Mouse (Mus musculus) heart, postnatal 0 days (tissue): ENCODE data around the gene Rnps1. TPM values are rescaled to one million over a fixed set of nuclear protein-coding genes. Genes with fewer than 3 reads are reported as not detected.
A peak's percentile ranks its signal among the peaks of the same experiment; 100 is the strongest.

ENCODE experiments used
- ATAC-seq: fragments of 200-750 bp; cut with Nextera tagmentation; 2 replicates; pipeline ENCODE4 v1.8.0; 2017; ENCODE audit warnings: low read depth, moderate number of reproducible peaks, moderate library complexity; ENCODE audit not compliant: insufficient read depth
- DNase-seq: peaks from one replicate; pipeline ENCODE4 v3.0.0-alpha.2; 2016; ENCODE audit warnings: low spot score
- H3K27ac ChIP-seq: fragments of 300-500 bp; sonication (generic); 2 replicates; pipeline ENCODE4 v1.5.1; 2014; ENCODE audit warnings: low read depth, mild to moderate bottlenecking
- H3K27me3 ChIP-seq: fragments of 300-500 bp; sonication (generic); 2 replicates; pipeline ENCODE4 v1.6.1; 2014; ENCODE audit warnings: low read length, mixed read lengths; ENCODE audit not compliant: control insufficient read depth, insufficient read depth
- H3K36me3 ChIP-seq: fragments of 300-500 bp; sonication (generic); replicated peaks from 2 replicates; pipeline ENCODE4 v1.6.1; 2014; ENCODE audit warnings: low read length, mixed read lengths; ENCODE audit not compliant: control insufficient read depth, insufficient read depth
- H3K4me1 ChIP-seq: fragments of 300-500 bp; sonication (generic); 2 replicates; pipeline ENCODE4 v1.6.1; 2014; ENCODE audit warnings: antibody characterized with exemption; ENCODE audit not compliant: control insufficient read depth, insufficient read depth
- H3K4me2 ChIP-seq: fragments of 300-500 bp; sonication (generic); 2 replicates; pipeline ENCODE4 v1.6.1; 2014; ENCODE audit warnings: low read depth, mild to moderate bottlenecking, low read length, moderate library complexity
- H3K4me3 ChIP-seq: fragments of 300-500 bp; sonication (generic); 2 replicates; pipeline ENCODE4 v1.5.1; 2014; ENCODE audit warnings: low read depth, low read length
- H3K9ac ChIP-seq: fragments of 300-500 bp; sonication (generic); replicated peaks from 2 replicates; pipeline ENCODE4 v1.6.1; 2014; ENCODE audit warnings: low read depth, low read length, mixed read lengths
- H3K9me3 ChIP-seq: fragments of 300-500 bp; sonication (generic); replicated peaks from 2 replicates; pipeline ENCODE4 v1.6.1; 2016; ENCODE audit warnings: low read length; ENCODE audit not compliant: control insufficient read depth
- CTCF ChIP-seq: IDR thresholded peaks from 2 replicates; pipeline ENCODE4 v1.5.1; 2016; ENCODE audit warnings: antibody characterized with exemption, control low read depth, low read depth
- EP300 ChIP-seq: IDR thresholded peaks from 2 replicates; pipeline ENCODE4 v1.6.1; 2016; ENCODE audit warnings: antibody characterized with exemption, low read depth
- WGBS: fragments of 180-500 bp; shearing (Covaris S2); extraction: QIAGEN DNeasy Blood & Tissue Kit; methylation state at CpG from one replicate; pipeline ENCODE4 v1.1.7; 2014; 5-methylcytosine and 5-hydroxymethylcytosine counted together
- polyA plus RNA-seq: library from polyadenylated mRNA; unstranded; fragments of >200 nt; fragmentation: Nextera tagmentation; extraction: Ambion mirVana; gene quantifications from 2 replicates; pipeline ENCODE4 v1.2.1, GENCODE M21; 2015
- total RNA-seq: library from RNA; depleted of rRNA; stranded (reverse); fragments of >200 nt; gene quantifications from 2 replicates; pipeline ENCODE4 v1.2.3, GENCODE M21; 2014; ENCODE audit warnings: low replicate concordance

Rnps1 gene
- total and polyA plus RNA-seq, 2 experiments from 2014 or later, result 123 to 135 TPM

DNA sequence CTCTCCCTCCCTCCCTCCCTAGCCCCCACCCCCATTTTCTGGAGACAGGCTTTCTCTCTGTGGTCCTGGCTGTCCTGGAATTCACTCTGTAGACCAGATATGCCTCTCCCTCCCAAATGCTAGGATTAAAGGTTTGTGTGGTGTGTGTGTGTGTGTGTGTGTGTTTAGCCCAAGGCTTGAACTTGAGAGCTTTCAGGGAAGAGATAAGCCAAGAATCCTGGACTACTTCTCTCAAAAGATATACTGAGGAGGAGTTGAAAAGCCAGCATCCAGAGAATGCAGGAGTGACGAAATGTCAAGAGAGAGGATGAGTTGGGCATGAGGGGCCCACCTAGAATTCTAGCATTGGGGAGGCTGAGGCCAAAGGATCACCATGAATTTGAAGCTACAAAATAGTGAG is 48.6 kb downstream of the Rnps1 start:
- Histone ChIP-seq H3K4me1 (0 out of 2 replicates have a peak, but pooled peaks cover 3% of the 10 kb centered on the region), H3K4me3 (no peak overlapping the region), H3K4me2 (no peak overlapping the region), H3K27me3 (no peaks in the 10 kb centered on the region), H3K27ac (no peak overlapping the region), H3K36me3 (no peaks in the 10 kb centered on the region), H3K9ac (no peak overlapping the region), H3K9me3 (no peaks in the 10 kb centered on the region)
- WGBS, result 35% methylated on average over 1 of the region's 1 CpGs
- no peak for TF ChIP-seq CTCF
- TF ChIP-seq EP300, result no peak
- ATAC-seq (peak; percentile 30; the same call in 1 of the 2 replicates), DNase-seq (no peak)

DNA sequence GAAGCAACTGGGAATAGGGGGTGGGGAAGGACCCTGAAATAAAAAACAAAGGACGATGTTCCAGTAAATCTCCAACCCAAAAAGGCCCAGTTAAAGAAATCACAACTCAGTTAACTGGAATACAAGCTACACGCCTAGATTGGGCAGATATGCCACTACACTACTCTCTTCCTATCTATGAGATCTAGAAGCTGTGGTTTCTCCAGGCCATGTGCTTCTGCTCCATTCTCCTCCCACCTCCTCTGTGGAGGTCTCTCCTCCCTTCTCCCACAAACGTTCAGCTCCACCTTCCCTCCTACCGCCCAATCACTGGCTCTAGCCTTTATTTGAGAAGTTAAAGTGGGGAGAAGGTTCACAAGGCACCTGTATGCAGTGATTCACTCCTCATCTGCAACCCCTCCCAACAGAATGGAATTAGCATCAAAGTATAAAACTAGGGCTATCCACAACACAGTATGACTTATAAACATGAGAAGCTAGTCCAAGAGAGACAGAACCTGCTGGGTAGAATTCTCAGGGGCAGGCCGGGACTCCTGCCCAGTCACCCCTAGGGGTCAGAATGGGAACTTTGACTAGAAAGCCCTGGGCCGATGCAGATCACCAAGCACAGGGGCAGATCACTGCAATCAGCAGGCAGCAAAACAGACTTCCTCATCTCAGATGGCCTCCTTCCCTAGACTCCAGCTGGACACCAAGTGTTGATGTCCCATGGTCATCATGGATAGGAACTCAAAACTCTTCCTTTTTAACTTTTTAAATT is 49.2 kb downstream of the Rnps1 start:
- Histone ChIP-seq H3K9ac (no peak overlapping the region), H3K27ac (no peak overlapping the region), H3K36me3 (no peaks in the 10 kb centered on the region), H3K9me3 (no peaks in the 10 kb centered on the region), H3K27me3 (no peaks in the 10 kb centered on the region), H3K4me3 (no peak overlapping the region), H3K4me1 (0 out of 2 replicates have a peak, but pooled peaks cover 3% of the 10 kb centered on the region), H3K4me2 (no peak overlapping the region)
- DNase-seq (no peak), ATAC-seq (no peak; the same call in 1 of the 2 replicates)
- WGBS, result 49% methylated on average over 6 of the region's 6 CpGs
- TF ChIP-seq CTCF (no peak), EP300 (no peak)

DNA sequence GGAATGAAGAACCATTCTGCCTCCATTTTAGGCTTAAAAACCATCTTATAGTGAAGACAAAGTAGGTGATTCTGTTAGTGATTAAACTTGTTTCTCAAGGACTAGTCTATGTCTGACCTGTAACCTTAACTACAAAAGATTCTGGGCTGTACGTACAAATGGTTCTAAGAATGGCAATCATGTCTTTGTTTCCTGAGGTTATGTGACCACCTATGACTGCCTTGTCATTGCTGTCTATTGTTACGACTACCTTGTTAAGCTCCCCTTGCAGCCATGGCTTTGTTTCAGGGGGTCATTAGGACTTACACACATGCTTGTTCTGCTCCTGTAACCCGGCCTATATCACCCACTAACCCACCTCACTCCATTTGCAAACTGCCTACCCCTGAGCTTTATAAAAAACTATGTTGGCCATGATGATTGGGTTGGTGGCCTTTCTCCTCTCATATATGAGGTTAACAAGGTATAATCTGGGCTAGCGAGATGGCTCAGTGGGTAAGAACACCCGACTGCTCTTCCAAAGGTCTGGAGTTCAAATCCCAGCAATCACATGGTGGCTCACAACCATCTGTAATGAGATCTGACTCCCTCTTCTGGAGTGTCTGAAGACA is 54.4 kb downstream of the Rnps1 start:
- ATAC-seq (no peak), DNase-seq (no peak)
- H3K9ac ChIP-seq, result no peak overlapping the region
- no peaks in the 10 kb centered on the region for H3K9me3 ChIP-seq
- WGBS, result 96% methylated on average over 5 of the region's 5 CpGs
- no peak overlapping the region for H3K4me2 ChIP-seq
- peaks cover 5% of the 10 kb centered on the region; the same call in 1 of the 2 replicates for H3K36me3 ChIP-seq
- no peak overlapping the region for H3K4me3 ChIP-seq
- H3K27ac ChIP-seq, result no peak overlapping the region
- H3K4me1 ChIP-seq, result peaks cover 21% of the 10 kb centered on the region
- no peak for TF ChIP-seq EP300
- TF ChIP-seq CTCF, result no peak
- no peaks in the 10 kb centered on the region for H3K27me3 ChIP-seq

DNA sequence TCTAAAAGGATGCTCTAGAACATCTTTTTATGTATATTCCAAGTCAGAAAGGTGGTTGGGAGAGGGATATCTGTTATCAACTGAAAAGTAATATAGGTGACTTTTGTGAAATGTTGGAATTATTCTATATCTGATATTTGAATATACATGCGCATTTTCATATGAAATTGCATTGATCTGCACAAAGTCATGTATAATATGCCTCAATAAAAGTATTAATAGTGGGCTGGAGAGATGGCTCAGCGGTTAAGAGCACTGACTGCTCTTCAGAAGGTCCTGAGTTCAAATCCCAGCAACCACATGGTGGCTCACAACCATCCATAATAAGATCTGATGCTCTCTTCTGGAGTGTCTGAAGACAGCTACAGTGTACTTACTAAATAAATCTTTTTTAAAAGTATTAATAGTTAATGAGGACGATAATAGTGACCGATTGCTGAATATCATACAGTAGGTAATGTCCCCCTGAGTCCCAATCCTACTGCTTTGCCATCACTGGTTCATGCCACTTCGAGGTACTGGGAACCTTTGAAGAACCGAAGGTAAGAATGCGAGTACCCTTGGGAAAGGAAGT is 55.1 kb downstream of the Rnps1 start:
- H3K27ac ChIP-seq, result peak overlapping the region; percentile 84
- no peaks in the 10 kb centered on the region for H3K27me3 ChIP-seq
- no peaks in the 10 kb centered on the region for H3K9me3 ChIP-seq
- peak overlapping the region; percentile 66 for H3K4me3 ChIP-seq
- peak overlapping the region; percentile 86 for H3K4me2 ChIP-seq
- H3K4me1 ChIP-seq, result peaks cover 21% of the 10 kb centered on the region
- TF ChIP-seq CTCF (no peak), EP300 (no peak)
- peak overlapping the region; percentile 44 for H3K9ac ChIP-seq
- WGBS, result 15% methylated on average over 7 of the region's 7 CpGs
- ATAC-seq (no peak), DNase-seq (no peak)
- H3K36me3 ChIP-seq, result peaks cover 8% of the 10 kb centered on the region

DNA sequence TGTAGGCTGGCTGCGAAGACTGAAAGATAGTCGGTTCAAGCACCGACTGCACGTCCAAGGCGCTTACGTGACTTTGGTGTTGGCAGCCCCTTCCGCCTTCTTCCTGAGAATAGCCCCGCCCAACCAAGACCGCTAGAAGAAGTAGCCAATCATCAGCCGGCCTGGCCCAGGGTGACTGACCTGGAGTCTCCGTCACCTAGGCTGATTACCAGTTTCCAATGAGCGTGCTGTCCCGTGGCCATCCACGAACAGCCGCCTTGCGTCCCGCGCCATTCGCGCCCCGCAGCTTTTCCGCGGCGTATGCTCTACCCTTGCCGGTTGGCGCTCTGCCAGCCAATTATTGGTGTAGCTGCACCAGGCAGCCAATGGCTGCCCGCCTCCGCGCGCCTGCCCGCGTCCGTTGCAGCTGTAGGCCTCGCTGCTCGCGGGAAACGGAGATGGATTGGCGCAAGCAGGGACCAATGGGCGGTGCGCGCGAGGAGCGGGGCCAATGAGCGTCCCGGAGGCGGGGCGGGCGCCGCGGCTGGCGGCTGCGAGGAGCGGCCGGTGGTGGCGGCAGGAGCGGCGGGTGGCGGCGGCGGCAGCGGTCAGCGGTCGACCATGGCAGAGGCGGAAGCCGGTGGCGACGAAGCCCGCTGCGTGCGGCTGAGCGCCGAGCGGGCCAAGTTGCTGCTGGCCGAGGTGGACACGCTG is 55.7 kb downstream of the Rnps1 start, which contains the start of the genes E4f1 and Pgp:
Gene E4f1 (minus strand): TSS at position 404 of the 693 bp plus-strand sequence.
Gene Pgp (plus strand): TSS at position 483 of the 693 bp plus-strand sequence.
- DNase-seq (peak; percentile 98), ATAC-seq (peak; percentile 96)
- WGBS, result under 1% methylated on average over 71 of the region's 75 CpGs
- H3K4me1 ChIP-seq, result peaks cover 21% of the 10 kb centered on the region
- no peaks in the 10 kb centered on the region for H3K9me3 ChIP-seq
- H3K9ac ChIP-seq, result peak within 1 kb of the TSS; percentile 67
- peaks cover 14% of the 10 kb centered on the region for H3K36me3 ChIP-seq
- no peak for TF ChIP-seq CTCF
- TF ChIP-seq EP300, result peak; percentile 69; the same call in 1 of the 2 replicates
- H3K4me3 ChIP-seq, result peak within 1 kb of the TSS; percentile 66
- H3K27me3 ChIP-seq, result no peaks in the 10 kb centered on the region
- peak within 1 kb of the TSS; percentile 84 for H3K27ac ChIP-seq
- peak within 1 kb of the TSS; percentile 86 for H3K4me2 ChIP-seq
